Mouse (Mus musculus): ENCODE measurements around the gene Ski. TPM values are rescaled to one million over a fixed set of nuclear protein-coding genes. Genes with fewer than 3 reads are reported as not detected.

Gene Ski
- total RNA-seq, 2 experiments from 2014 or later: 8.6 to 19.4 TPM

DNA sequence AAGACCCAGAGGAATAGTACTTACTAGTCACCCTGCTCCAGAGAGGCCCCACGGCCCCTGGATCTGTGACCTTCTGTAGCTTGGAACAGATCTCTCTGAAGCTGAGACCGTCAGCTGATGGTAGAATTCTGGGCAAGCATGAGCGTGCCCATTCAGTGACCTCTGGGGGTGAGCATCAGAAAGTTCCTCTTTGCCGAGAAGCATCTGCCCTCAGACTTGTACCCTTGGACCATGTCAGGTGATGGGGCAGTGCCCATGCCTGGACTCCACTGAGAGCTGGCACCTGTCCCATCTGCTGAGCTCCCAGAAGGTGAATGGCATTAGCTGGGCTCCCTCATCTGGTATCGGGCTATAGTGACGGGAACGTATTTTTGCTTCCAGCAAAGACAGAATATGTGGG is 84.5 kb downstream of the Ski start:
- ATAC-seq (replicated peaks; ENCODE audit: poor library complexity, severe bottlenecking): no peak

- ATAC-seq (replicated peaks; ENCODE audit: poor library complexity, severe bottlenecking): no peak
These were observed 86.3 kb downstream of the Ski start for GRCm38 (mm10) chr4:155135909-155136585.

DNA sequence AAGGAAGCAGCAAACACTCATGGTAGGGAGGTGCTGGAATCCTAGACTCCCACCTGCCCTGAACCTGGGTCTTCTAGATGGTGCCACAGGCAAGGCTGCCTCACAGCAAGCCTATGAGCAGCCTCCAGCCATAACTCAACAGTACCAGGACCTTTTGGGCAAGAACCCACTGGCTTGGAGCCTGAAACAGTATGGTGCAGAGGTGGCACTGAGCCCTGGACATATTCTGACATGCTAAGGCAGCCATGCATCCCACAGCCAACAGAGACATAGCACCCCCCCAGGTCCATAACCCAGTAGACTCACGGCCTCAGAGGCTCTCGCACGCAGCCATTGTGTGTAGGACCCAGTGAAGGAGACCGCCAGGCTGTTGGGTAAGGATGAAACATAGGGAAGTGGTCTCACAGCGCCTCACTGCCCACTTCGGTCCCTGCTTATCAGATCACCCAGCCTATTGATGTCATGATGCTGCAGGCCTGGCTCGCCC is 87.7 kb downstream of the Ski start:
- ATAC-seq (replicated peaks; ENCODE audit: poor library complexity, severe bottlenecking): peak; percentile 60

DNA sequence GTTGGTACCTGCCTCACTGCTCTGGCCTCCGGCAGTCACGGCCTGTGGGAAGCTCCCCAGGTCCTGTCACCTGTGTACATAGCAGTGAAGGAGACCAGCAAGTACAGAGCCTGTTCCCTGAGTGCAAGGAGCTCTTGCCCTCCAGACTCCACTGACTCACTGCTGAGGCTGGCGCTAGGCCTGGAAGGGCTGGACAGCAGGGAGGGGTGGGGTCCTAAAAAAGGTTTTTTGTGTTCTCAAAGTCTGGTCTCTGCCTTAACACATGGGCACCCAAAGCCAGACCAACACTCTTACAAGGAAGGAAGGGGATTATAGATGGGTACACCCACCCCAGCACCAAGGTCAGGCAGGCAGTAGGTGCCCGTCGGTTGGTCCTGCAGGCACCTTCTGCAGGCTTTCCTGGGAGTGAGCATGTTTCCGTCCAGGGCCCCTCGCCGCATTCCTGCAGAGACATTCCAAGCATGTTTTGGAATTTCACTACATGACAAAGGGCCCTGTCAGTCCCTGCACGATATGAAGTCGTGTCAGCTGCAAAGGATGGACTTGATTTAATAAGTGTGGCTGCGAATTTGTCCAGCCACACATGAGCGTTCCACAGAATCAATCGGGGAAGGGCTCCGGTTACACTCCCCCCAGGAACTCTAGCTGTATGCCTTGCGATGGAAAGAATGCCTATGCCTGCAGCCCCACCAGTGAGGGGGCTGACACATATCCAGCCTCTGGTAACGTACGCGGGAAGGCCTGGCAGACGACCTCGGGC is 88.6 kb downstream of the Ski start:
- no peak for ATAC-seq (replicated peaks; ENCODE audit: poor library complexity, severe bottlenecking)

DNA sequence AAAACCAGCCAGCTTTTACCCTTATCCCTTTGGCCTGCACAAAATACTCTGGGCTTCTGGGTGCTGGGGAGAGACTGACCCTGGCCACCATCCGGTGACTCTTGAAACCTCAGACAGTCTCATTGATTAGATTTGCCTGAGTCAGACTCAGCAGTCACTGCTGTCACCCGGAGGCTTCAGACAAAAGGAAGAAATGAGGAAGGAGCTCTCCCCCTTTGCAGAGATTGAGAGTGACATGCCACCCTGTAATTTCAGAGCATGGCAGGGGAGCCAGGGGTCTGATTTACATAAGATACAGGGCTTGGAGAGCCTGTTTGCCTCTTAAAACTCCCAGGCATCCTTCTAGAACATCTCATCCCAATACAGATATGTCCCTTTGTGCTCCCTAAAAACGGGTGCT is 89.2 kb downstream of the Ski start:
- no peak; the same call in 1 of the 2 replicates for ATAC-seq (replicated peaks; ENCODE audit: poor library complexity, severe bottlenecking)

DNA sequence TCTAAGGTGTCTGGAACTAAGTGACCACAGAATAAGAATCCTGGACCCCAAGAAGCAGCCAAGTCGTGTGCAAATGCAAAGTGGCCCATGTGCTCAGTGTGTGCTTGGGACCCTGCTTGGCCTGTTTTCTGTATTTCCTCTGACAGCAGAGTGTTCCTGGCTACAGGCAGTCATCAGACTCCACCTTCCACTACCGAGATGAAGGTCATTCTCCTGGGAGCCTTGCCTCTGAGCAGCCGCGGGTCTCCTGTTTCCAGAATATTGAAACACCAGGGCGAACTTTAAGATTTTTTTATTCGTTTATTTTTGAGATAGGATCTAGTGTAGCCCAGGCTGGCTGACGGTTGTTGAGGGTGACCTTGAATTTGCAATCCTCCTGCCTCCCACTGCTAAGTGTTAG is 91.8 kb downstream of the Ski start:
- no peak for ATAC-seq (replicated peaks; ENCODE audit: poor library complexity, severe bottlenecking)

- ATAC-seq (replicated peaks; ENCODE audit: poor library complexity, severe bottlenecking): no peak
These were observed 92.4 kb downstream of the Ski start for GRCm38 (mm10) chr4:155129996-155130395.

DNA sequence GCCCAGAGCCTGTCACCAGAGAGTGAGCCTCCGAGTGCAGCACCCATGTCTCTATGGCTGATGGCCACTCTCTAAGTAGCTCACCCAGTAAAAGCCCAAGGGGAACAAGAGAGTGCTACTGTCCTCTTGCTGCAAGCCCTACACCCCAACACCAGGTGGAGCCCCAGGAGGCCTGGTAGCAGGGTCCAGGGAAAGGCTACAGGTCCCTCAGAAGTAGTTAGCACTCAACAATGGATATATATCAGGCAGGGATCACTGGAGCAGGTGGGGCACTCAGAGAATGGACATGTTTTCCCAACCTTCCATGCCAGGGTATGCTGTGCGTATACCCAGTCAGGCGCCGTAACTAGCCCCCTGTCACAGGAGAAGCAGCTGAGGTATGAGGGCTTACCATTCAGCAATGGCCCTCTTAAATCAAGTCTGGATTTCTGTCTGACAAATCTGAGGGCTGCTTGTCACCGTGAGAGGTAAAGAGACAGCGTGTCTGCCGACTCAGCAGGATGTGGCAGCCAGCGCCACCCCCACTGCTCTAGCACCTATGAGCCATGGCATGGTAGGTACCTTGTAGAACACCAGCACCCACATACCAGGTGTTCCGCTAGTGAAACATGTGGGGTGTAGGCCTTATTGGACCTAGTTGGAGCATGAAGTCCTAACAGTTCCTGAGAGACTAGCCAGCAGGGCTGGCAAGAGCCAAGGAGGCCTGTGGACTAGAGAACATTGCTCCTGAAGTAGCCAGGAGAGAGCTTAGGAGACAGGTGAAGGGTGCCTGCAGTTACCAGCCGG is 93.1 kb downstream of the Ski start:
- peak; percentile 36; the same call in 1 of the 2 replicates for ATAC-seq (replicated peaks; ENCODE audit: poor library complexity, severe bottlenecking)

DNA sequence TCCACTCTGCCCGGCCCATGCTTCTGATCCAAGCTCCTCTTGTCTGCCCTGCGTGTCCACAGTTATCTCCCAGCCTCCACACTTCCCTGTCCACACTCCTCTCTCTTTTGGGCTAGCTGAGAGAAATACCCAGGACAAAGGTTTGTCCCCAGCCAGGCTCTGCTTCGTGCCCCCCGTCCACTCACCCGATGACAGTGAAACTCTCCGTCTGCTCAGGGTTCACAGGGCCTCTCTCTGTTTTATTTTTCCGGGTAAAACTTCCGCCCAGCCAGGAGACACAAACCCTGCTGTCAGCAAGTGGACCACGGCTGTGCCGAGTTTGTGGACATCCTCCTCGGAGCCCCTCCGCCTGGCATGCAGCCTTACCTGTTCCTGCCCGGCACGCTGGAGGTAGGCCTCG is 94.0 kb downstream of the Ski start:
- ATAC-seq (replicated peaks; ENCODE audit: poor library complexity, severe bottlenecking): no peak

DNA sequence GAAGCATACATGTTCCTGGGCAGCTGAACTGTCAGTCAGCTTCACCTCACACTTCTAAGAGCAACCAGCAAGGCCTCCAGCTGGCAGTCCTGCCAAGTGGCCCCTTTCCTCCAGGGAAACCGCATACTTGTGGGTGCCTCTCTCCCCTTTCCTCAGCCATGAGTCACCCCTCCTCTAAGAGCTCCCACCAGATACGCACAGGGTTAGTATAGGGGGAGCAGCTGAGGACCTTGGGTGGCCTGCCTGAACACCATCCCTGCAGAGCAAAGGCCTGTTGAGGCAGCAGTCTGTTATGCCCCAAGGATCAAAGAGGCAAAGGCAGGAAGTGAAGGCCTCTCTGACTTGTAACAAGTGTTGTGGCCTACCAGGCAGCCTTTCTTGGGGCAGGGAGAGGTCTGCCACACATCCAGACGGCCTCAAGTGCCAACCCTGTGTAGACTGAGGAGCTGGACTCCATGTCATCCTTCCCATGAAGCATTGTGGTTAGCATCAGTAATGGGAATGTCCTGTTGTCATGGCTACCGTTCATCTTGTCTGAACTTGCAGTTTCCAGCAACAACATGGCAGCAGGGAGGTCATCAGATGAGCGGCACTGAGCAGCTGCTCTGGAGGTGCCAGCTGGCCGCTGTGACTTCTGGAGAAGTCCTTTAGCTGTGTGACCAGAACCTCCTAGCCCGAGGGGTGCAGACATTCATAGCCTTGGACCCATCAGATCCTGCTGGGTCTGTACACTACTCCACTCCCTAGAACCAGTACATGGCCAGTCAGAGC is 95.6 kb downstream of the Ski start:
- ATAC-seq (replicated peaks; ENCODE audit: poor library complexity, severe bottlenecking): peak; percentile 82

DNA sequence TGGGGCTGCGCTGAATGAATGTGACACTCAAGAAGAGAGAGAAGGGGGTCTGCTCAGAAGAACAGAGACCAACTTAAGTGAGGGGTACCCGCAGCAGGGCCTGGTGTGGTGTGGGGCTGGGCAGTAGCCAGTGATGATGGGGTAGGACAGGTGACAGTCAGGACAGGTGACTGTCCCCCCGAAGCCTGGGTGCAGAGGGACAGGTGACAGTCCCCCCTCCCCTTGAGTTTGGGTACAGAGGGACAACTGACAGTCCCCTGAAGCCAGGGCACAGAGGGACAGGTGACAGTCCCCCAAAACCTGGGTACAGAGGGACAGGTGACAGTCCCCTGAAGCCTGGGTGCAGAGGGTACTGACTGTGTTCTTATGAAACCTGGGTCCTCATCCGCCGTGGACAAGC is 96.2 kb downstream of the Ski start:
- ATAC-seq (replicated peaks; ENCODE audit: poor library complexity, severe bottlenecking): no peak

DNA sequence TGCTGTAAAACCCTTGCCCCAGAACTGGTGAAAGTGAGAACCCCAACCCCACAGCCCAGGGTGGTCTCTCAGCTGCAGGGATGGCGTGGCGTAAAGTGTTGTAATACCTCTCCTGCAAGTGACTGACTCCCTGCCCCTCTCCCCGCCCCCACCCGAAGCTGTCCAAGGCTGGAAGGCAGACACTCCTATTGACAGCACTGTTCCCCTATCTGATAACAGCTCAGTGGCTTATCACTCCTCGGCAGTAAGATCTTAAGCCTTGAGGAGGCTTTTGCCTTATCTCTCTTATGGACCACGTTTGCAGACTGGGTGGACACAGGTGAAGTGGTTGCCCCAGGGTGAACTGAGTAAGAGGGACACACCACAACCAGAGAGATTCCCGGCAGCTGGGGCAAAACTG is 97.1 kb downstream of the Ski start:
- peak; percentile 18; the same call in 1 of the 2 replicates for ATAC-seq (replicated peaks; ENCODE audit: poor library complexity, severe bottlenecking)

DNA sequence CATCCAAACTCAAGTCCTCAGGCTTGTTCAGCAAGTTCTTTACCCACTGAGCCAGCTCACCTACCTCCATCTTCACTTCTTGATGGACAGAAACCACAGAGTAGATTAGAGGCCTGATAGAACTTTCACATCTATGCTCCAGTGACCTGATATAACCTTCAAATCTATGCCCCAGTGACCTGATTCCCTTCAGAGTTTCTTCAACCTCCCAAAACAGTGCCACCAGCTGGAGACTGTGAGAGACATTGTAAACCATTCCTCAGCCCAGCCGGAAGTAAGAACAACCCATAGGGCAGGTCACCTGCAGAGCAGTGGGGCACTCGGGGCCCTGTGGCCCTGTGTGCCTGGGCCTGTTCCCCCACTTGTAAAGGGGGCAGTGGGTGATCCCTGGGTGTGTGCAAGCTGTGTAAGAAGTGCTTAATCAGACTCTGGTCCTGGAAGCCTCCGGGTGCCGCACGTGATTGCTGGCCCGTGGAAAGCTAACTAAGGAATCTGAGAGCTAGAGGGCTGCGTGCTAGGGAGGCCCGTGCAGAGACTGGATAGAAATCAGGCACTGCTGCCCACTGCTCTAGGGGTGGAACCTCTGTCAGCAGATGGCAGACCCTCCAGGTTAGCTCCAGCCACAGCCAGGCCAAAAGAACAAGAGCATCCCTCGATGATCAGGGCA is 98.4 kb downstream of the Ski start:
- no peak for ATAC-seq (replicated peaks; ENCODE audit: poor library complexity, severe bottlenecking)

GRCm38 (mm10) chr4:155122444-155123040 is 99.8 kb downstream of the Ski start:
- ATAC-seq (replicated peaks; ENCODE audit: poor library complexity, severe bottlenecking): no peak

GRCm38 (mm10) chr4:155121915-155122443 is 100.4 kb downstream of the Ski start:
- ATAC-seq (replicated peaks; ENCODE audit: poor library complexity, severe bottlenecking): no peak

DNA sequence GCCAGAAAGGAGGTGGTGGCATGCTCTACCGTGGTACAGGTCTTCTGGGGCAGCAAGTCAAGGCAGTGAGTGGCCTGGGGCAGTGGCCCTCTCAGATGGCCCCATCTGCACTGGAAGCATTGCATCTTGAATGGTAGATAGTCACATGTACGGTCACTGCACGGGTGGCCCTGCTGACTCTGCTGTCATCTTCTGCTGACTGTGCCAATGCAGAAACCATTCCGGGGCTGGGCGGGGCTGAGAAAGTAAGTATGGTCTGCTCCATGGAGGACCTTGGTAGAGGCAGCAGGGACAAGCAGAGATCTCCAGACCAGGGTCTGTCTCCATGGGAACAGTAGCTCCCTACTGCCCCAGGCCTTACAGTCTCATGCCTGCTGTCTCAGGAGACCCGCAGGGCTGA is 101.2 kb downstream of the Ski start:
- no peak for ATAC-seq (replicated peaks; ENCODE audit: poor library complexity, severe bottlenecking)

GRCm38 (mm10) chr4:155120583-155120982 is 101.8 kb downstream of the Ski start:
- no peak for ATAC-seq (replicated peaks; ENCODE audit: poor library complexity, severe bottlenecking)

DNA sequence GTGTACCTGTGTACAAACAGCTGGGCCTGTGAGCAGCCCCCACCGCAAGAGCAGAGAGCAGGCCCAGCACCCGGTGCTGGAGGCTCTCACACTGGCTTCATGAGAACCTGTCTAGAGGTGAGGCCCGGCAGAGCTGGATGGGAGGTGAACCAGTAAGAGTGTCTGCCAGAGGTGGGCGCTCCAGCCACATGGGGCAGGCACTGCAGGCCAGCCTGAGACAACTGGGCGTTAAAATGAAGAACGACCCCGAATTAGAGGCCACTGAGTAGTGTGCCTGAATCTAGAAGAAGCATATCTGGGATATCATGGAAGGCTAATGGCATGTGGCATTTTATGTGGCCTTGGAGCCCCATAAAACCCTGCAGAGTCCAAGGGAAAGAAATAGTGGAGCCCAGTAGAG is 102.4 kb downstream of the Ski start:
- ATAC-seq (replicated peaks; ENCODE audit: poor library complexity, severe bottlenecking): no peak

DNA sequence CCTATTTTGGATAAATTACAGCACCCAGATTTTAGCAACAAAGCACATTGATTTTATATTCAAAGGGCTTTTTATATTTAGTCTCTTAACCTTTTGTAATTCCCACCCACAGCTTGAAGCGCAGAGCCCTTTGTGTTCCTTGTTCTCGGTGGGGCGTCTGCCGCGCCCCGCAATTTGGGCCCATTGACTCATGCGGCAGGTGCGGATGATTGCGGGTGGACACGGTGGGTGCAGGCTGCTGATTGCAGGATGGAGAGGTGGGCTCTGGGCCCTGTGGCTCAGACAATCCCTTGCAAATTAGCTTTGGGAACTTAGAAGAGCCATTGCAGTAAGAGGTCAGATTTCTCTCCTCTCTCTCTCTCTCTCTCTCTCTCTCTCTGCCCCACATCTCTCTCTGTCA is 104.1 kb downstream of the Ski start:
- no peak for ATAC-seq (replicated peaks; ENCODE audit: poor library complexity, severe bottlenecking)

All from granulocyte monocyte progenitor cell, adult 5-6 weeks (primary cell).